Mouse (Mus musculus) liver, postnatal 0 days (tissue): Measurements from ENCODE around the gene Cryba2. TPM values are rescaled to one million over a fixed set of nuclear protein-coding genes. Genes with fewer than 3 reads are reported as not detected.

ENCODE experiments used
- ATAC-seq: fragments of 200-750 bp; cut with Nextera tagmentation; 2 replicates; pipeline ENCODE4 v1.8.0; 2017; ENCODE audit warnings: mild to moderate bottlenecking, moderate library complexity
- DNase-seq: peaks from one replicate; pipeline ENCODE4 v3.0.0-alpha.2; 2016
- H3K27ac ChIP-seq: fragments of 300-500 bp; sonication (generic); 2 replicates; pipeline ENCODE4 v1.5.1; 2014; ENCODE audit warnings: antibody characterized with exemption, moderate library complexity, mild to moderate bottlenecking, low read depth
- H3K27me3 ChIP-seq: fragments of 300-500 bp; sonication (generic); 2 replicates; pipeline ENCODE4 v1.6.1; 2014; ENCODE audit warnings: low read length, control low read depth, mixed read lengths; ENCODE audit not compliant: insufficient read depth
- H3K36me3 ChIP-seq: fragments of 300-500 bp; sonication (generic); replicated peaks from 2 replicates; pipeline ENCODE4 v1.6.1; 2014; ENCODE audit warnings: mild to moderate bottlenecking, control low read depth, low read length, moderate library complexity, mixed read lengths; ENCODE audit not compliant: insufficient read depth
- H3K4me1 ChIP-seq: fragments of 300-500 bp; sonication (generic); 2 replicates; pipeline ENCODE4 v1.6.1; 2014; ENCODE audit warnings: antibody characterized with exemption, mild to moderate bottlenecking, control low read depth; ENCODE audit not compliant: insufficient read depth
- H3K4me2 ChIP-seq: fragments of 300-500 bp; sonication (generic); 2 replicates; pipeline ENCODE4 v1.6.1; 2014; ENCODE audit warnings: low read depth, mild to moderate bottlenecking, low read length, moderate library complexity, mixed read lengths
- H3K4me3 ChIP-seq: fragments of 300-500 bp; sonication (generic); 2 replicates; pipeline ENCODE4 v1.5.1; 2014; ENCODE audit warnings: low read depth, low read length
- H3K9ac ChIP-seq: fragments of 300-500 bp; sonication (generic); replicated peaks from 2 replicates; pipeline ENCODE4 v1.6.1; 2014; ENCODE audit warnings: mild to moderate bottlenecking, moderate library complexity
- H3K9me3 ChIP-seq: fragments of 300-500 bp; sonication (generic); 2 replicates; pipeline ENCODE4 v1.6.1; 2016; ENCODE audit warnings: mild to moderate bottlenecking, control low read depth, low read length, mixed read lengths
- CTCF ChIP-seq: sonication (generic); IDR thresholded peaks from 2 replicates; pipeline ENCODE4 v1.5.1; 2016; ENCODE audit warnings: antibody characterized with exemption, low read depth
- EP300 ChIP-seq: IDR thresholded peaks from 2 replicates; pipeline ENCODE4 v1.6.1; 2016; ENCODE audit warnings: antibody characterized with exemption, low read depth, mild to moderate bottlenecking
- WGBS: fragments of 180-500 bp; shearing (Covaris S2); extraction: QIAGEN DNeasy Blood & Tissue Kit; methylation state at CpG from one replicate; pipeline ENCODE4 v1.1.7; 2014; ENCODE audit not compliant: insufficient replicate concordance; 5-methylcytosine and 5-hydroxymethylcytosine counted together
- polyA plus RNA-seq: library from polyadenylated mRNA; unstranded; fragments of >200 nt; fragmentation: Nextera tagmentation; extraction: Ambion mirVana; gene quantifications from 2 replicates; pipeline ENCODE4 v1.2.1, GENCODE M21; 2015

Cryba2 gene
- polyA plus RNA-seq, 1 experiment from 2014 or later: not detected

- peak overlapping the region; percentile 26; the same call in 1 of the 2 replicates for H3K4me3 ChIP-seq
- WGBS: 2% methylated on average over 47 of the region's 66 CpGs
- H3K36me3 ChIP-seq: no peaks in the 10 kb centered on the region
- H3K4me2 ChIP-seq: peak overlapping the region; percentile 60
- H3K27ac ChIP-seq: no peak overlapping the region
- H3K4me1 ChIP-seq: peaks cover 8% of the 10 kb centered on the region; the same call in 1 of the 2 replicates
- no peaks in the 10 kb centered on the region for H3K9me3 ChIP-seq
- TF ChIP-seq EP300 (no peak), CTCF (no peak)
- no peak overlapping the region for H3K9ac ChIP-seq
- peaks cover 48% of the 10 kb centered on the region for H3K27me3 ChIP-seq
- DNase-seq (peak; percentile 81), ATAC-seq (peak; percentile 88)
Observed at GRCm38 (mm10) chr1:74900341-74901285, 7.7 kb upstream of the Cryba2 start.

DNA sequence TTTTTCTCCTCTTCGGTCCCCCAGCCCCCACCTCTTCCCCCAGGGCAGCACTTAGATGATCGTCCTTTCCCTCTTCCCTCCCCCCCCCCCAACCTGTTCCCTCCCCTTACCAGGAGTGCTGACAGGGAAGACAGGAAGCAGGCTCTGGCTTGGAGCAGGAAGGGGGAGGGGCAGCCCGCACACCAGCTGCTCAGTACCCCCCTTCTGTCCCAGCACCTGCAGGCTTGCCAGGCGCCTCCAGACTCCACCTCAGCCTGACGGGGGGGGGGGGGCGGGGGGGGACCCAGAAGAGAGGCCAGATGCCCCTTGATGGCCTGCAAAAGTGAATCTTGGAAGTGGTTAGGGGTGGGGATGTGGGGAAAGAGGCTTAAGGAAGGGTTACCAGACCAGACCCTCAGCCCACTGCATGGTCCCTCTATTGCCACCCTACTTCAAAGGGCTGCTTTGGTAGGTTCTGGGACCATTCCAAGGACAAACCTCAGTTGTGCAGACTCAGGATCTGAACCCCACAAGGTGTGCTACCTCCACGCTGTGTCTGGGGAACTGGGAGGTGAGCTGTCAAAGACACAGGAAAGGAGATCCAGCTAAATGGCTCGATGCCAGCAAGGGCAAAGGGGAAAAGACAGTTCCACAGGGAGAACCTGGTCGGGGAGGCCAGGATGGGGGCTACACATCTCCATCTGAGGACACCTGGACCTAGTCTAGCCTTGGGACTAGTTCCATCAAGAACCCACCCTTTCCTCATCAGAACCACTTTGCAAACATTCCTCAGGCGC, 5.9 kb upstream of the Cryba2 start:
- H3K4me3 ChIP-seq: no peak overlapping the region
- WGBS: 6% methylated on average over 7 of the region's 10 CpGs
- no peak overlapping the region for H3K9ac ChIP-seq
- H3K27ac ChIP-seq: no peak overlapping the region
- no peak for TF ChIP-seq CTCF
- no peak for TF ChIP-seq EP300
- peaks cover 56% of the 10 kb centered on the region for H3K27me3 ChIP-seq
- H3K36me3 ChIP-seq: no peaks in the 10 kb centered on the region
- DNase-seq (no peak), ATAC-seq (no peak)
- H3K4me2 ChIP-seq: no peak overlapping the region
- H3K9me3 ChIP-seq: no peaks in the 10 kb centered on the region
- peaks cover 8% of the 10 kb centered on the region; the same call in 1 of the 2 replicates for H3K4me1 ChIP-seq

DNA sequence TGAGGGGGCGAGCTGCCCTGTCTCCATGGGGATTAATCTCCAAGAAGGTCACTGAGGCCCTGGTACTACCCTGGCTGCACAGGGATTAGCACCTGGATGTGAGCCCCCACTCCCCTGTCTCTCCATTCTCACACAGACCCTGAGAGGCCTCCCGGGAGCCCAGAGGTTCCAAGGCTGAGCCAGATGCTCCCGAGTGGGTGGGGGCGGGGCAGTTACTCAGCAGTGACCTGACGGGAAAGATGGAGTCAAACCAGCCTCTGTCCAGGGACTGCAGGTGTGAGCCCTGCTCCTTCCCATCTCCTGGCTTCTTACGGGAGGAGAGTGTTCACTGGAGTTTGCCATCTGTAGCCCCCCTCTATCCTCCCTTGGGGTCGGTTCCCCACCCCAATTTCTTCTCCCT, 5.0 kb upstream of the Cryba2 start:
- ATAC-seq (no peak), DNase-seq (no peak)
- no peak overlapping the region for H3K4me3 ChIP-seq
- peaks cover 62% of the 10 kb centered on the region for H3K27me3 ChIP-seq
- peaks cover 8% of the 10 kb centered on the region; the same call in 1 of the 2 replicates for H3K4me1 ChIP-seq
- no peak overlapping the region for H3K27ac ChIP-seq
- no peaks in the 10 kb centered on the region for H3K36me3 ChIP-seq
- H3K9ac ChIP-seq: no peak overlapping the region
- TF ChIP-seq EP300 (no peak), CTCF (no peak)
- H3K9me3 ChIP-seq: no peaks in the 10 kb centered on the region
- 19% methylated on average over 7 of the region's 7 CpGs for WGBS
- no peak overlapping the region for H3K4me2 ChIP-seq

- Histone ChIP-seq H3K4me2 (no peak overlapping the region), H3K9me3 (no peaks in the 10 kb centered on the region), H3K4me1 (peaks cover 4% of the 10 kb centered on the region; the same call in 1 of the 2 replicates), H3K4me3 (no peak overlapping the region), H3K27ac (no peak overlapping the region), H3K36me3 (no peaks in the 10 kb centered on the region), H3K27me3 (peaks cover 65% of the 10 kb centered on the region), H3K9ac (no peak overlapping the region)
- WGBS: 17% methylated on average over 4 of the region's 4 CpGs
- ATAC-seq: peak; percentile 41; the same call in 1 of the 2 replicates
- DNase-seq: peak; percentile 75
- no peak for TF ChIP-seq EP300
- peak; percentile 82 for TF ChIP-seq CTCF
Observed at GRCm38 (mm10) chr1:74894966-74895365, 2.0 kb upstream of the Cryba2 start.

DNA sequence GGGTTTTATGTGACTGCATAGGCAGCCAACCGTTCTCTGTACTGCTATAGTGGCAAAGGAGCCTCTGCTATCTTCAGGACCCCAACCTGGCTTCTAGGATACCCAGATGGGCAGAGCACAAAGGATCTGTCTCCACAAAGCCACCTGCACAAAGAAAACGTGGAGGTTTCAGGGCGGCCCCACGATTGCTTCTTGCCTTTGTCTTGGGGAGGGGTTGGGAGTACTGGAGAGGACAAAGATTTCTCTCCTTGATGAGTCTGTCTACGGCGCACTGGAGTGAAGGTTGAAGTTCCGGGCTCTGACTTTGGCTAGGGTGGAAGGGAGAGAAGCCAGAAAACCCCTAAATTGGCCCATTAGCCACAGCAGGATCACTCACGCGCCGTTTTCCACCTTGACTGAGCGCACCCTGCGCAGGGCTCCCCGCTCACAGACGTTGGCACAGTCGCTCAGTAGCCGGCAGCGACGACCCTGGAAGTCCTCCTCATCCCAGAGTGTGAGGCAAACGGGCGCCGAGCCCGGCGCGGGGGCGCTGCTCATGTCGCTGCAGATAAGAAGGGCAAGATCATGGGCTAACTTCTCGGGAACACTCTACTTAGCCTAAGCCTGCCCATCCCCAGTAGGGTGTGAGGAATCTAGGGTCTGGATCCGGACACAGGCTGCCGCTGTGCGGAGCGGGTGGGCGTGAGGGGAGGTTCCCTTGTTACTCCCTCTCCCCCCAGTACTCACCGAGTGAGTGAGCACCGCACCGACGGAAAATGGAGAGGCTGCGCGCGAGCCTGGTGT, 401 bp downstream of the Cryba2 start:
- Histone ChIP-seq H3K4me1 (no peaks in the 10 kb centered on the region), H3K4me3 (no peak overlapping the region), H3K36me3 (no peaks in the 10 kb centered on the region), H3K9me3 (no peaks in the 10 kb centered on the region), H3K4me2 (no peak overlapping the region), H3K9ac (no peak overlapping the region), H3K27ac (no peak overlapping the region), H3K27me3 (peaks cover 54% of the 10 kb centered on the region)
- ATAC-seq (no peak), DNase-seq (no peak)
- no peak for TF ChIP-seq CTCF
- no peak for TF ChIP-seq EP300
- WGBS: 2% methylated on average over 39 of the region's 39 CpGs
